Mouse (Mus musculus): ENCODE results near the gene Glis3.

Glis3 gene

DNA sequence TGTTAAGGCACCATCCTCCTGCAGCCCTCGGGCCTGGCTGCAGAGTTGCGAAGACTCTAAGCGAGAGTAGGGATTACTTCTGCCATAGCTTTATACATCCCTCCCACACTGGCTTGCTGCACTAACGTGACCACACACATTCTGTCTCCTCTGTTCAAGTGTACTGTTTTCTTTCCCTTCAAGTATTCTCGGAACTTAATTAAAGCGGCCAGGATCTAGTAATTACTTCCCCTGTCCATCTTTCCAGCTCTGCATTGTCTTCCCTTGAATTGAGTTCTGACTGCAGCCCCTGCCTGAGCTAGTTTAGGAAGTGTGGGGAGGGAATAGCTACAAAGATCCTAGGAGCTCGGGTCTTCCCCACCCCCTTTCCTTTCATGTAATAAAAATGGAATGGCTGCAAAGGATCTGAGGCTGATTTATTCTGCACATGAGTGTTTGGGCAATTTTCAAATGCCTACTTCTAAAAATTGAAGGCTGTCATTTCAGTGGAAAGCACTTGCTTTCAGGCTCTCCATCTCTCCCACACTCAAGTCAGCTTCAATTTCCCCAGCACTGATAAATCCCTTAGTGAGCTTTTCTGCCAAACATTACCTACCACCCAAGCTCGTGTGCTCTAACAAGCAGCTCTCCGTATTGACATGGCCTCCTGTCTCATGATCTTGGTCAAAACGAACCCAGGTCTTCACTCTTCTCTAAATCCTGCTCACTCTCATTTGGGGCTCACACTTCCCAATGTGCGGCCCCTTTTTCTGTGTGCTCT lies 346.7 kb downstream of the Glis3 start:
- in situ Hi-C loops (cut with MboI; ENCODE audit: low pct_unique_long_range_greater_than_20kb in 1 of 2, low sequenced_read_pairs in 2 of 2, unreplicated experiment in 1 of 2) = no loop called here

DNA sequence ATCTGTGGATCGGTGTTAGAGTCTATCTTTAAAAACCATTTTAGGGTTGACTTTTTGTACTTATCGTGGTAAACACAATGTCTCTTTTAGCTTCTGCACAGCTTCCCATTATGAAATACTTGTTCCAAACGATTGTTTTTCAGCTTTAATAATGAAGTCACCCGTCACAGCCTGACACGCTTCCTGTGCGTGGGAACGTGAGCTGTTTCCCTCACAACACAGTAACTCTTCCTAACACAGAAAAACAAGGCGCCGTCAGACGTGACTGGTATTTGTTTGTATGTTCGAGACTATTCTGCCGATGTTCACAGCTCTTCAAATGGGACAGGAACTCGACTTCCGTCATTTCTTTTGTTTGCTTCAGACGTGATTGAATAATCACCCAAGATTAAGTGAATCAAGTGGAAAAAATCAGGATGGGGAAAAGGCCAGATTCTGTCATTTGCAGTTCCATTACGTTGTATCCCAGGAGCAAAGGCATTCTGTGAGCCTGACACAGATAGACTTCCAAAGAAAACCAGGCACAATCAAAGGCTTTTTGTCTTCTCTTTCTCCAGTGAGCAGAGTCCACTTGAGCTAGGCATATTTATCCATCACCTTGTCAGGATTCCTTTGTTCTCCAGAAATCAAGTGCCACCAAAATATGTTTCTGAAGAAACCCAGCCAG lies 351.3 kb downstream of the Glis3 start:
- in situ Hi-C loops (cut with MboI; ENCODE audit: low pct_unique_long_range_greater_than_20kb in 1 of 2, low sequenced_read_pairs in 2 of 2, unreplicated experiment in 1 of 2) = no loop called here

DNA sequence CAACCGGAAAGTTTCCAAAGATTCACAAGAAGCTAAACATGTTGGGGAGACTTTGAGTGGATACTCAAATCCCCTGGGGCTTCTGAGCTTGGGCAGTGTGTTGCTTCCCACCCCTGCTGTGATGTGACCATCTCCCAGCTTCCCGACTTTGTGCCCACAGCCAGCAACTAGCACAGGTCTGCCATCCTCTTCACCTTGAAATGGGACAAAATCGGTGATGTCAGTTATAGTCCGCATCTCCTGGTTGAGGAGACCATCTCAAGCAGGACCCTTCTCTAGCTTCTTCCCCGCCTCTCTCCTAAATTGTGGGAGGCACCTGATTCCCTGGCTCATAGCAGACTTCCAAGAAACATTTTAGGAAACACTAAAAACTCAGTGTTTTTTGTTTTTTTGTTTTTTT lies 352.3 kb downstream of the Glis3 start:
- in situ Hi-C loops (cut with MboI; ENCODE audit: low pct_unique_long_range_greater_than_20kb in 1 of 2, low sequenced_read_pairs in 2 of 2, unreplicated experiment in 1 of 2) = no loop called here

DNA sequence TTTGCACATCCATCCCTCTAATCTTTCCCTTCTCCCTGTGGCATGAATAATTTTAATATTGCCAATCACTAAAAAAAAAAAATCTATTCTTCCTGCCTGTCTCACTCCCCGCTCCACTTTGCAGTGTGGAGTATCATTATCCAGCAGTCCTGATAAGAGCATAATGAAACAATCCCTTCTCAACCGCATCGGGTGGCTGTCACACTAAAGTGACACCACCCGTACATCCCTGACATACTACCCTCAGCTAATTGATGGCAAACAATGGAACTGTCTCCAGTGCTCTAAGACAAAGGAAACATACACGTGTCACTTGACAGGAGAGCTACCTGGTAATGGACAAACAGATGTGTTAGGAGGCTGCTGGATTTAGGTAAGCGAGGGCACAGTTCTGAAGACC lies 373.8 kb downstream of the Glis3 start:
- in situ Hi-C loops (cut with MboI; ENCODE audit: low pct_unique_long_range_greater_than_20kb in 1 of 2, low sequenced_read_pairs in 2 of 2, unreplicated experiment in 1 of 2) = no loop called here

- in situ Hi-C loops (cut with MboI; ENCODE audit: low pct_unique_long_range_greater_than_20kb in 1 of 2, low sequenced_read_pairs in 2 of 2, unreplicated experiment in 1 of 2) = no loop called here
Observed at GRCm38 (mm10) chr19:28305510-28305909, 374.4 kb downstream of the Glis3 start.

DNA sequence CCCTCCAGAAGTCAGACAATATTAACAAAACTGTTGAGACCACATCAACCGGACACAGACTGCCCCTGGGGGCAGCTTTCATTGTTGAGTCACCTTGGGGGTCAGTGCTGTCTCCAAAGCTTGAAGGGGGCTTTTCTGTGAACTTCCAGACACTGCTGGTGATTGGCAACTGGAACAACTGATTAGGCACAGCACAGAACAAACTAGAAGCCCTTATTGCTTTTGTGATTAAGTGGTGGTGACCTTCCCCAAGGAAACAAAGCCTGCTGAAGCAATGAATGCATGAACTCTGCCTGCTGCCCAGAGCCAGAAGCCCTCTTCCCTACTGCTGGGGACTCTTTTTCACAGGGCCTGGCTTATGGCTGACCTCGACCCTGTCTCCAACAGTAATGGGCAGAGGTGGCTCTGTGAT lies 377.0 kb downstream of the Glis3 start:
- in situ Hi-C loops (cut with MboI; ENCODE audit: low pct_unique_long_range_greater_than_20kb in 1 of 2, low sequenced_read_pairs in 2 of 2, unreplicated experiment in 1 of 2) = no loop called here

DNA sequence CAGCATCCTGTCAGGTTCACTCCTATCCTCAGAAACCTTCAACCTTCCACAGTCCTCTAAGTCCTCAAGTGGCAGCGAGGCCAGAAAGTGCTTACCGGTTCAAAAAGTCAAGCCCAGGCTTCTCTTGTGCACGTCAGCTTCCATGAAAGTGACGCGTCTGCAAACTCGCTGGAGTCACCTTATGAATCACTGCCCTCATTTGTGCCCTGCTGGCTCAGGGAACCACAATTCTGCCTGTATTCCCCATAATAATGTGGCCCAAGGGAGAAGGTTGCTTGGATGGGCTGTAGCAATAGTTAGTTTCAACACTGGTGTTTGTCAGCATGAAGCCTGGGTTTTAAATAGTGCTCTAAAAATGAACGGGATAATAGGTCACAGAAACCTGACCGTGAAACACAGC lies 379.7 kb downstream of the Glis3 start:
- in situ Hi-C loops (cut with MboI; ENCODE audit: low pct_unique_long_range_greater_than_20kb in 1 of 2, low sequenced_read_pairs in 2 of 2, unreplicated experiment in 1 of 2) = no loop called here

GRCm38 (mm10) chr19:28299211-28299775 lies 380.6 kb downstream of the Glis3 start:
- in situ Hi-C loops (cut with MboI; ENCODE audit: low pct_unique_long_range_greater_than_20kb in 1 of 2, low sequenced_read_pairs in 2 of 2, unreplicated experiment in 1 of 2) = no loop called here

DNA sequence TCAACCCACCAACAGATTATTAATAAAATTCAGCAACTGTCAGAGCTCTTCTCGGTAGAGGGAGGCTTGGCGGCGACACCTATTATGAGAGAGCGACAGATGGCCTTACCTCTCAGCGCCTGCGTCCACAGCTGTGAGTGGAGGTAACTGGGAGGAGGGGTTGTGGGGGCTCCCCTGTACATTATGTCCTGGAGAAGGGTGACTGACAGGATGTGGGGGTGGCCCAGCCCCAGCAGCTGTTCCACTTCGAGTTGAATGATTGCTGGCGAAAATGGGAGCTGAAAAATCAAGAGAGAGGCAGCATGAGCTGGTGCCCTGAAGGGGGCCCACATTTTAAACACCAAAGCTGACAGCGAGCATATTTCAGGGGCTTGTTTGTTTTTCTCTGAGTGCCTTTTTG lies 381.2 kb downstream of the Glis3 start:
- in situ Hi-C loops (cut with MboI; ENCODE audit: low pct_unique_long_range_greater_than_20kb in 1 of 2, low sequenced_read_pairs in 2 of 2, unreplicated experiment in 1 of 2) = no loop called here

- in situ Hi-C loops (cut with MboI; ENCODE audit: low pct_unique_long_range_greater_than_20kb in 1 of 2, low sequenced_read_pairs in 2 of 2, unreplicated experiment in 1 of 2) = no loop called here
Observed at GRCm38 (mm10) chr19:28291596-28291995, 388.3 kb downstream of the Glis3 start.

DNA sequence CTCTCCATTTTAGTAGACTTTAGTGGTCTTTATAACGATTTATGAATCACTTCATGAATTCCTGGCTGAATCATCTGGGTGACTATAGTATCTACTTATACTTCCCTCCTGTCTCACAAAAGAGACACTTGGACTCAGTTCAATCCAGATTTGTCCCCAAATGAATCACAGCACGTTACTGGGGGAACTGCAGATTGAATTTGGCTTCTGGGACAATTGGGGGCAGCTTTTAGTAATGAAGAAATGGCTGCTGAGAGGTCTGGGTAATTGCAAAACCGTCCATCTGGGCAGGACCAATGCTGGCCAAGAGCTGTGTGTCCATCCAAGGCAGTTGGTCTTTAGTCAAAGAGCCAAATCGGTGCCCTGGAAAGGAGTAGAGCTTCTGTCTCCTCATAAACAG lies 390.4 kb downstream of the Glis3 start:
- in situ Hi-C loops (cut with MboI; ENCODE audit: low pct_unique_long_range_greater_than_20kb in 1 of 2, low sequenced_read_pairs in 2 of 2, unreplicated experiment in 1 of 2) = no loop called here

DNA sequence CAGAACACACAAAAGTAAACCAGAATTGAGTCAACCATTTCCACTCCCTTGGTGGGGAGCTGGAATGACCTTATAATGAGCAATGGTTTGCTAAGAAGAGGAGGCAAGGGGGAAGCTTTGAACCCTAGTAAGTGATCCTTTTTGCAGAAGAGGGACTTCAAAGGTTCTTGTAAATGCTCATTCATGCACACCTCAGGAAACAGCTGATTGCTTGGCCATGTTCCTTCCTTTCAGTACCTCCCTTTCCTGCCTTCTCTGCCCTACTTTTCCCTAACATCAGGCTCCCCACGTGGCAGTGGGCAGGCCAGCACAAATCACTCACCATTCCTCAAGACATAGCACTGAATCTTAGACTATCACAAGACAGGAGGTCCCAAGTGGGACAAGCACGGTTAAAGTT lies 392.4 kb downstream of the Glis3 start:
- in situ Hi-C loops (cut with MboI; ENCODE audit: low pct_unique_long_range_greater_than_20kb in 1 of 2, low sequenced_read_pairs in 2 of 2, unreplicated experiment in 1 of 2) = no loop called here

GRCm38 (mm10) chr19:28284098-28284569 lies 395.7 kb downstream of the Glis3 start:
- in situ Hi-C loops (cut with MboI; ENCODE audit: low pct_unique_long_range_greater_than_20kb in 1 of 2, low sequenced_read_pairs in 2 of 2, unreplicated experiment in 1 of 2) = no loop called here

DNA sequence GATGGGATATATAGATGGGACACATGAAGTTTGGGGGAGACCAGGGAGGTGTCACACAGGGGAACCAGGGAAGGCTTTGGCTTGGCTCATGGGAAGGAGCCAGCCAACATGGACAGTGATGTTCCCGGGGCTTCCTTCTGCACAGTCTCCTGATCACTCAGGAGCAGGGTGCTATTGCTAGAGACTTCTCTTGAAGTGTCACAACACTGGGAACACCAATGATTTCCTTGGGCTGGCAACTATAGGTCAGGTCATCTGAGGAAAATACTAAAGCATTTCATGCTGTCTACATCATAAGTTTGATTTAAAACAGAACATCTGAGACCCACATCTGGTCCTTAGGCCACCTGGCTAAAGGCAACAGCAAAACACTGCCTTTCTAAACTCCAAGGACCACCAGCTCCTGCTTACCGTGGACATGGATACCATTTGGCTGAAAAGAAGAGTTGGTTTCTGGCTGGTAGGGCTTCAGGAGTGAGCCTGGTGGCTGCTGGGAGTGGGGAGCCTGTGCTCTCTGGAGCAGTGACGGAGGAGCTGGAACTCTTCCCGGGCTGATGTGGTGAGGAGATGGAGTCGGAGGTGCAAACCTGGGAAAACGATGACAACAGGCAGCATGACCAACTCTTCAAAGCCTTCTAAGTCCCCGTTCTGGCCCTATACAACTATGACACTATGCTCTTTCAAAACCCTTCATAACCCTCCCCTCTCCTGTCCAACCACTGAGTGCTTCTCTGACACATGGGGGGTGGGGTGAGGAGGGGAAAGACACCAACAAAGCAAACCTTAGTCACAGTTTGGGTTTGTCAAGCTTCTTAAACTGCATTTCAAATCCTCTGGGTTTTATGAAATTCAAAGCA lies 396.4 kb downstream of the Glis3 start:
- in situ Hi-C loops (cut with MboI; ENCODE audit: low pct_unique_long_range_greater_than_20kb in 1 of 2, low sequenced_read_pairs in 2 of 2, unreplicated experiment in 1 of 2) = no loop called here

DNA sequence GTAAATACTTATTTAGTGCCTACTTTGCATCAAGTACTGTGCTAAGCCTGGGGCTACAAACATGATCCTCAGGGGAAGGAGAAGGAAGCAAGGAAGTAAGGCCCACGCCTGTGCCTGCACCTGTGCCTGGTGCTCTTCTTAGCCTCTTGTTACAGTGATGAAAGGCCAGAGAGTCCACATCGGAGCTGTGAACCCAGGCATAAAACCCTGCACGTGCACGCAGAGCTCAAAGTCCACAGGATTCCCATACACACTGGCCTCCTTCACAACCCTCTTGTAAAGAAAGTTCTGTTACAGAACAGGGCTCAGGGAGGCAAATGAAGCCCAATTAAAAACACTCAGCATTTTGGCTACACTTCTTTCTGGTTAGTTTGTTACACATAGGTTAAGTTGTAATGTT lies 398.5 kb downstream of the Glis3 start:
- in situ Hi-C loops (cut with MboI; ENCODE audit: low pct_unique_long_range_greater_than_20kb in 1 of 2, low sequenced_read_pairs in 2 of 2, unreplicated experiment in 1 of 2) = no loop called here

- in situ Hi-C loops (cut with MboI; ENCODE audit: low pct_unique_long_range_greater_than_20kb in 1 of 2, low sequenced_read_pairs in 2 of 2, unreplicated experiment in 1 of 2) = no loop called here
Observed at GRCm38 (mm10) chr19:28277104-28277503, 402.8 kb downstream of the Glis3 start.

DNA sequence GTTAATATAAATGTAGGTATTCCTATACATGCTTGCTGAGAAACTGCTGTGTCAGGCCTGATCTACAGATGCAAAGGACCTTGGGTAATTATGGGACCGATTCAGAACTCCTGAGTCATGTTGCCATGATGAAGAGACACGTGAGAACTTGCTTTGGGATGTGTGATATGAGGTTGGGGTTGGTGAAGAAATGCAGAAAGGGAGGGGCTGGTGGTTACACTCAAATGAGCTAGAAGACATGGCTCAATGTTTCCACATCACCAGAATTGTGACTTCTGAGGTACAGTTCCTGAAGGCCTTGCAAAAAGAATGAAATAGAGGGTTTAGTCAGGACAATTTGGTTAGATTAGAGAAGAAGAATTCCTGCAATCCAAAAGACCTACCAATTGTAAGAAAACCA lies 405.4 kb downstream of the Glis3 start:
- in situ Hi-C loops (cut with MboI; ENCODE audit: low pct_unique_long_range_greater_than_20kb in 1 of 2, low sequenced_read_pairs in 2 of 2, unreplicated experiment in 1 of 2) = no loop called here

GRCm38 (mm10) chr19:28273946-28274345 lies 405.9 kb downstream of the Glis3 start:
- in situ Hi-C loops (cut with MboI; ENCODE audit: low pct_unique_long_range_greater_than_20kb in 1 of 2, low sequenced_read_pairs in 2 of 2, unreplicated experiment in 1 of 2) = no loop called here

- in situ Hi-C loops (cut with MboI; ENCODE audit: low pct_unique_long_range_greater_than_20kb in 1 of 2, low sequenced_read_pairs in 2 of 2, unreplicated experiment in 1 of 2) = no loop called here
Observed at GRCm38 (mm10) chr19:28266850-28267249, 413.0 kb downstream of the Glis3 start.

All from mouse embryonic stem cell (cell line).